Mouse (Mus musculus) forebrain, embryonic 14.5 days (tissue): Measurements from ENCODE around the gene Cfdp1. TPM values are rescaled to one million over a fixed set of nuclear protein-coding genes. Genes with fewer than 3 reads are reported as not detected.

Experiments used
- ATAC-seq: fragments of 200-750 bp; cut with Nextera tagmentation; 2 replicates; pipeline ENCODE4 v1.8.0; 2017; ENCODE audit warnings: mild to moderate bottlenecking, moderate library complexity
- DNase-seq: peaks from one replicate; pipeline ENCODE4 v3.0.0-alpha.2; 2015; ENCODE audit warnings: low spot score
- H3K27ac ChIP-seq: fragments of 300-500 bp; sonication (generic); 2 replicates; pipeline ENCODE4 v1.5.1; 2014; ENCODE audit warnings: low read depth, mild to moderate bottlenecking, control low read depth, low read length, moderate library complexity
- H3K27me3 ChIP-seq: fragments of 300-500 bp; sonication (generic); replicated peaks from 2 replicates; pipeline ENCODE4 v1.6.1; 2014; ENCODE audit warnings: low read length, control low read depth, mixed read lengths; ENCODE audit not compliant: control insufficient read depth, insufficient read depth
- H3K36me3 ChIP-seq: fragments of 300-500 bp; sonication (generic); 2 replicates; pipeline ENCODE4 v1.6.1; 2014; ENCODE audit warnings: low read length, control low read depth; ENCODE audit not compliant: control insufficient read depth, insufficient read depth
- H3K4me1 ChIP-seq: fragments of 300-500 bp; sonication (generic); 2 replicates; pipeline ENCODE4 v1.6.1; 2014; ENCODE audit warnings: antibody characterized with exemption, low read length, control low read depth; ENCODE audit not compliant: control insufficient read depth, insufficient read depth
- H3K4me2 ChIP-seq: fragments of 300-500 bp; sonication (generic); 2 replicates; pipeline ENCODE4 v1.6.1; 2014; ENCODE audit warnings: mild to moderate bottlenecking, control low read depth, low read length
- H3K4me3 ChIP-seq: fragments of 300-500 bp; sonication (generic); 2 replicates; pipeline ENCODE4 v1.5.1; 2014; ENCODE audit warnings: low read depth, low read length, control low read depth
- H3K9ac ChIP-seq: fragments of 300-500 bp; sonication (generic); 2 replicates; pipeline ENCODE4 v1.6.1; 2014; ENCODE audit warnings: mild to moderate bottlenecking, low read length, control low read depth, moderate library complexity
- H3K9me3 ChIP-seq: fragments of 300-500 bp; sonication (generic); replicated peaks from 2 replicates; pipeline ENCODE4 v1.6.1; 2016; ENCODE audit warnings: low read length, control low read depth, mixed read lengths; ENCODE audit not compliant: control insufficient read depth
- WGBS: fragments of 180-500 bp; shearing (Covaris S2); extraction: QIAGEN DNeasy Blood & Tissue Kit; methylation state at CpG from one replicate; pipeline ENCODE4 v1.1.7; 2014; 5-methylcytosine and 5-hydroxymethylcytosine counted together
- polyA plus RNA-seq: library from polyadenylated mRNA; unstranded; fragments of >200 nt; fragmentation: Nextera tagmentation; extraction: Ambion mirVana; gene quantifications from 2 replicates; pipeline ENCODE4 v1.2.1, GENCODE M21; 2014

The Cfdp1 gene
- polyA plus RNA-seq, 1 experiment from 2014 or later: 173 TPM

GRCm38 (mm10) chr8:111801456-111801855, 52.6 kb downstream of the Cfdp1 start:
- Histone ChIP-seq H3K4me3 (no peak overlapping the region), H3K27ac (no peak overlapping the region; the same call in 1 of the 2 replicates), H3K4me1 (no peaks in the 10 kb centered on the region), H3K4me2 (no peak overlapping the region), H3K9ac (no peak overlapping the region), H3K9me3 (no peaks in the 10 kb centered on the region), H3K36me3 (no peaks in the 10 kb centered on the region), H3K27me3 (no peaks in the 10 kb centered on the region)
- no peak for ATAC-seq
- DNase-seq: no peak
- 55% methylated on average over 6 of the region's 6 CpGs for WGBS

- H3K36me3 ChIP-seq: no peaks in the 10 kb centered on the region
- no peak overlapping the region for H3K27ac ChIP-seq
- H3K4me3 ChIP-seq: no peak overlapping the region
- 58% methylated on average over 1 of the region's 1 CpGs for WGBS
- no peak overlapping the region for H3K9ac ChIP-seq
- no peak overlapping the region for H3K4me2 ChIP-seq
- DNase-seq: no peak
- no peaks in the 10 kb centered on the region for H3K27me3 ChIP-seq
- ATAC-seq: no peak
- no peaks in the 10 kb centered on the region; the same call in 1 of the 2 replicates for H3K4me1 ChIP-seq
- no peaks in the 10 kb centered on the region for H3K9me3 ChIP-seq
Observed at GRCm38 (mm10) chr8:111796528-111796927, 57.6 kb downstream of the Cfdp1 start.

- Histone ChIP-seq H3K9ac (no peak overlapping the region), H3K36me3 (no peaks in the 10 kb centered on the region), H3K4me1 (peaks cover 5% of the 10 kb centered on the region; the same call in 1 of the 2 replicates), H3K27ac (peak overlapping the region; percentile 36; the same call in 1 of the 2 replicates), H3K4me2 (no peak overlapping the region), H3K9me3 (no peaks in the 10 kb centered on the region), H3K27me3 (no peaks in the 10 kb centered on the region), H3K4me3 (no peak overlapping the region)
- ATAC-seq (no peak), DNase-seq (no peak)
- 87% methylated on average over 3 of the region's 3 CpGs for WGBS
Observed at GRCm38 (mm10) chr8:111793324-111793917, 60.7 kb downstream of the Cfdp1 start.

- Histone ChIP-seq H3K36me3 (no peaks in the 10 kb centered on the region), H3K4me1 (peaks cover 20% of the 10 kb centered on the region), H3K27ac (no peak overlapping the region), H3K9ac (no peak overlapping the region), H3K9me3 (no peaks in the 10 kb centered on the region), H3K4me2 (no peak overlapping the region), H3K4me3 (no peak overlapping the region), H3K27me3 (no peaks in the 10 kb centered on the region)
- peak; percentile 37 for DNase-seq
- 0 out of 2 replicates have a peak, but pooled peaks have one; percentile 48 for ATAC-seq
Observed at GRCm38 (mm10) chr8:111789639-111790038, 64.5 kb downstream of the Cfdp1 start.

- WGBS: 16% methylated on average over 4 of the region's 4 CpGs
- no peaks in the 10 kb centered on the region for H3K36me3 ChIP-seq
- H3K9me3 ChIP-seq: no peaks in the 10 kb centered on the region
- no peaks in the 10 kb centered on the region for H3K27me3 ChIP-seq
- H3K4me3 ChIP-seq: no peak overlapping the region
- no peak overlapping the region; the same call in 1 of the 2 replicates for H3K27ac ChIP-seq
- DNase-seq (no peak), ATAC-seq (no peak)
- no peak overlapping the region for H3K9ac ChIP-seq
- H3K4me1 ChIP-seq: peaks cover 20% of the 10 kb centered on the region
- H3K4me2 ChIP-seq: no peak overlapping the region
Observed at GRCm38 (mm10) chr8:111789200-111789599, 64.9 kb downstream of the Cfdp1 start.

- H3K4me3 ChIP-seq: no peak overlapping the region
- H3K4me1 ChIP-seq: peaks cover 20% of the 10 kb centered on the region
- no peak overlapping the region for H3K27ac ChIP-seq
- no peak overlapping the region for H3K9ac ChIP-seq
- ATAC-seq (no peak), DNase-seq (no peak)
- no peaks in the 10 kb centered on the region for H3K27me3 ChIP-seq
- no peaks in the 10 kb centered on the region for H3K9me3 ChIP-seq
- 59% methylated on average over 3 of the region's 3 CpGs for WGBS
- no peak overlapping the region for H3K4me2 ChIP-seq
- H3K36me3 ChIP-seq: no peaks in the 10 kb centered on the region
Observed at GRCm38 (mm10) chr8:111788497-111788896, 65.6 kb downstream of the Cfdp1 start.

GRCm38 (mm10) chr8:111788085-111788484, 66.0 kb downstream of the Cfdp1 start:
- 69% methylated on average over 5 of the region's 5 CpGs for WGBS
- 0 out of 2 replicates have a peak overlapping the region, but pooled peaks have one; percentile 35 for H3K9ac ChIP-seq
- H3K4me2 ChIP-seq: 0 out of 2 replicates have a peak overlapping the region, but pooled peaks have one; percentile 1
- peak overlapping the region; percentile 76 for H3K27ac ChIP-seq
- DNase-seq: no peak
- peaks cover 20% of the 10 kb centered on the region for H3K4me1 ChIP-seq
- H3K4me3 ChIP-seq: no peak overlapping the region
- no peaks in the 10 kb centered on the region for H3K27me3 ChIP-seq
- no peaks in the 10 kb centered on the region for H3K9me3 ChIP-seq
- no peaks in the 10 kb centered on the region for H3K36me3 ChIP-seq
- no peak for ATAC-seq

- 0 out of 2 replicates have a peak overlapping the region, but pooled peaks have one; percentile 35 for H3K9ac ChIP-seq
- H3K27ac ChIP-seq: peak overlapping the region; percentile 76
- no peaks in the 10 kb centered on the region for H3K27me3 ChIP-seq
- no peaks in the 10 kb centered on the region for H3K9me3 ChIP-seq
- ATAC-seq (no peak), DNase-seq (peak; percentile 47)
- H3K36me3 ChIP-seq: no peaks in the 10 kb centered on the region
- 11% methylated on average over 4 of the region's 4 CpGs for WGBS
- H3K4me2 ChIP-seq: 0 out of 2 replicates have a peak overlapping the region, but pooled peaks have one; percentile 1
- H3K4me3 ChIP-seq: no peak overlapping the region
- peaks cover 21% of the 10 kb centered on the region for H3K4me1 ChIP-seq
Observed at GRCm38 (mm10) chr8:111787683-111788082, 66.4 kb downstream of the Cfdp1 start.
